1 mouse cellular context compared by ENCODE assay signal in the genomic region with DNA sequence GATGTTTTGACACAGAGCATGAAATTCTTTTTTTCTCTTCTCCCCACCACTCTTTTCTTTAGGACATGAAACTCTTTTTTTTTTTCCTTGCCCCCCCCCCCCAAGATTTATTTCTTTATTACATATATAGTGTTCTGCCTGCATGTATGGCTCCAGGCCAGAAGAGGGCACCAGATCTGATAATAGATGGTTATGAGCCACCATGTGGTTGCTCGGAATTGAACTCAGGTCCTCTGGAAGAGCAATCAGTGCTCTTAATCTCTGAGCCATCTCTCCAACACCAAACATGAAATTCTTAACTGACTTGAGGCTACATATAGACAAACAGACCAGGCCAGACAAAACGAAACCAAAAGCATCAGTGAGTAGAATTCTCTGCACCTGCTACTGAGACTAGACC.
A peak's percentile ranks its signal among the peaks of the same experiment; 100 is the strongest.
TF ChIP-seq lines count a peak whose summit lies in the region.

No protein-coding gene starts in this region.

TF ChIP-seq in MEL, 35 proteins besides CTCF, POLR2A, EP300 and RAD21:
- no peak for TF ChIP-seq MAFK (IDR thresholded peaks at IDR 0.05; ENCODE audit: borderline replicate concordance, low read depth, low read length)
- no peak for TF ChIP-seq POLR2AphosphoS5 (IDR thresholded peaks at IDR 0.05; ENCODE audit: borderline replicate concordance, low read depth, low read length)
- TF ChIP-seq GATA1 (IDR thresholded peaks at IDR 0.05; ENCODE audit: low read depth, low read length), result 0 out of 2 replicates have a peak, but pooled peaks have one; percentile 4
